Mouse (Mus musculus): ENCODE data around the gene Crlf2. TPM values are rescaled to one million over a fixed set of nuclear protein-coding genes. Genes with fewer than 3 reads are reported as not detected.

The Crlf2 gene
- polyA plus RNA-seq, 1 experiment = 0.37 TPM

- Histone ChIP-seq H3K36me3 (ENCODE audit: control insufficient read depth) (peaks cover 6% of the 10 kb centered on the region), H3K4me3 (replicated peaks) (no peak overlapping the region), H3K27me3 (ENCODE audit: control insufficient read depth) (peaks cover 4% of the 10 kb centered on the region; the same call in 1 of the 2 replicates), H3K9me3 (ENCODE audit: control insufficient read depth, low read length) (peaks cover 69% of the 10 kb centered on the region), H3K4me1 (ENCODE audit: control insufficient read depth) (no peaks in the 10 kb centered on the region)
- TF ChIP-seq TAL1 (IDR thresholded peaks at IDR 0.05; ENCODE audit: low read length) = no peak
- TF ChIP-seq GATA1 (IDR thresholded peaks at IDR 0.05; ENCODE audit: low read length) = no peak
These were observed 7.6 kb downstream of the Crlf2 start for GRCm38 (mm10) chr5:109551041-109551765.

- H3K4me1 ChIP-seq (ENCODE audit: control insufficient read depth) = no peaks in the 10 kb centered on the region
- peaks cover 4% of the 10 kb centered on the region for H3K36me3 ChIP-seq (ENCODE audit: control insufficient read depth)
- H3K27me3 ChIP-seq (ENCODE audit: control insufficient read depth) = peaks cover 2% of the 10 kb centered on the region; the same call in 1 of the 2 replicates
- peaks cover 64% of the 10 kb centered on the region for H3K9me3 ChIP-seq (ENCODE audit: control insufficient read depth, low read length)
- H3K4me3 ChIP-seq (replicated peaks) = no peak overlapping the region
- no peak for TF ChIP-seq GATA1 (IDR thresholded peaks at IDR 0.05; ENCODE audit: low read length)
- no peak for TF ChIP-seq TAL1 (IDR thresholded peaks at IDR 0.05; ENCODE audit: low read length)
These were observed 8.4 kb downstream of the Crlf2 start for GRCm38 (mm10) chr5:109550225-109550935.

- Histone ChIP-seq H3K9me3 (ENCODE audit: control insufficient read depth, low read length) (peaks cover 54% of the 10 kb centered on the region), H3K4me3 (replicated peaks) (no peak overlapping the region), H3K4me1 (ENCODE audit: control insufficient read depth) (no peaks in the 10 kb centered on the region), H3K27me3 (ENCODE audit: control insufficient read depth) (peaks cover 2% of the 10 kb centered on the region; the same call in 1 of the 2 replicates), H3K36me3 (ENCODE audit: control insufficient read depth) (no peaks in the 10 kb centered on the region)
- TF ChIP-seq GATA1 (IDR thresholded peaks at IDR 0.05; ENCODE audit: low read length) = no peak
- TF ChIP-seq TAL1 (IDR thresholded peaks at IDR 0.05; ENCODE audit: low read length) = no peak
These were observed 10.1 kb downstream of the Crlf2 start for GRCm38 (mm10) chr5:109548712-109549111.

- H3K27me3 ChIP-seq (ENCODE audit: control insufficient read depth) = no peaks in the 10 kb centered on the region; the same call in 1 of the 2 replicates
- peaks cover 38% of the 10 kb centered on the region for H3K9me3 ChIP-seq (ENCODE audit: control insufficient read depth, low read length)
- H3K36me3 ChIP-seq (ENCODE audit: control insufficient read depth) = no peaks in the 10 kb centered on the region
- no peaks in the 10 kb centered on the region for H3K4me1 ChIP-seq (ENCODE audit: control insufficient read depth)
- no peak overlapping the region for H3K4me3 ChIP-seq (replicated peaks)
- TF ChIP-seq TAL1 (IDR thresholded peaks at IDR 0.05; ENCODE audit: low read length) = no peak
- no peak for TF ChIP-seq GATA1 (IDR thresholded peaks at IDR 0.05; ENCODE audit: low read length)
These were observed 11.7 kb downstream of the Crlf2 start for GRCm38 (mm10) chr5:109547112-109547511.

- Histone ChIP-seq H3K36me3 (ENCODE audit: control insufficient read depth) (no peaks in the 10 kb centered on the region), H3K4me1 (ENCODE audit: control insufficient read depth) (no peaks in the 10 kb centered on the region), H3K27me3 (ENCODE audit: control insufficient read depth) (no peaks in the 10 kb centered on the region), H3K4me3 (replicated peaks) (no peak overlapping the region), H3K9me3 (ENCODE audit: control insufficient read depth, low read length) (0 out of 2 replicates have a peak, but pooled peaks cover under 1% of the 10 kb centered on the region)
- TF ChIP-seq GATA1 (IDR thresholded peaks at IDR 0.05; ENCODE audit: low read length) = no peak
- no peak for TF ChIP-seq TAL1 (IDR thresholded peaks at IDR 0.05; ENCODE audit: low read length)
These were observed 49.1 kb downstream of the Crlf2 start for GRCm38 (mm10) chr5:109509679-109510078.

- H3K9me3 ChIP-seq (ENCODE audit: control insufficient read depth, low read length) = no peaks in the 10 kb centered on the region
- H3K36me3 ChIP-seq (ENCODE audit: control insufficient read depth) = no peaks in the 10 kb centered on the region
- TF ChIP-seq TAL1 (IDR thresholded peaks at IDR 0.05; ENCODE audit: low read length) = no peak
- no peak for TF ChIP-seq GATA1 (IDR thresholded peaks at IDR 0.05; ENCODE audit: low read length)
- no peaks in the 10 kb centered on the region for H3K27me3 ChIP-seq (ENCODE audit: control insufficient read depth)
- H3K4me3 ChIP-seq (replicated peaks) = no peak overlapping the region
- H3K4me1 ChIP-seq (ENCODE audit: control insufficient read depth) = no peaks in the 10 kb centered on the region
These were observed 52.1 kb downstream of the Crlf2 start for GRCm38 (mm10) chr5:109506729-109507128.

Other genes starting within 250 kb of the Crlf2 start
- not detected in 2 replicates for gene Vmn2r16, start 228.8 kb downstream of the Crlf2 start, polyA plus RNA-seq (2012)
- not detected in 2 replicates for gene Vmn2r17, start 139.3 kb downstream of the Crlf2 start, polyA plus RNA-seq (2012)
- gene 5430403G16Rik, start 132.0 kb upstream of the Crlf2 start, polyA plus RNA-seq (2012) = not detected in 2 replicates
- not detected in 2 replicates for gene 4930522L14Rik, start 192.9 kb upstream of the Crlf2 start, polyA plus RNA-seq (2012)

Measured in erythroblast, embryonic 14.5 days (primary cell).